Mouse (Mus musculus) thymus, postnatal 4 days (tissue): ENCODE measurements around the gene Tardbp.

Experiments used
- DNase-seq: peaks from one replicate; pipeline ENCODE4 v3.0.0; 2021

The Tardbp gene

GRCm38 (mm10) chr4:148598826-148599225 is 28.0 kb downstream of the Tardbp start:
- DNase-seq, result no peak

- no peak for DNase-seq
These were observed 30.1 kb downstream of the Tardbp start for GRCm38 (mm10) chr4:148596731-148597130.

- DNase-seq, result no peak
These were observed 30.9 kb downstream of the Tardbp start for GRCm38 (mm10) chr4:148595916-148596315.

- no peak for DNase-seq
These were observed 32.8 kb downstream of the Tardbp start for GRCm38 (mm10) chr4:148593996-148594395.

- no peak for DNase-seq
These were observed 35.0 kb downstream of the Tardbp start for GRCm38 (mm10) chr4:148591637-148592380.

- DNase-seq, result peak; percentile 98
These were observed 35.6 kb downstream of the Tardbp start, which contains the start of gene Srm for GRCm38 (mm10) chr4:148591171-148591630. Srm (plus strand) TSS chr4:148591503.

- no peak for DNase-seq
These were observed 36.2 kb downstream of the Tardbp start for GRCm38 (mm10) chr4:148590421-148591170.

- DNase-seq, result no peak
These were observed 37.3 kb downstream of the Tardbp start for GRCm38 (mm10) chr4:148589565-148589964.

GRCm38 (mm10) chr4:148588793-148589192 is 38.0 kb downstream of the Tardbp start:
- no peak for DNase-seq

GRCm38 (mm10) chr4:148586648-148587047 is 40.2 kb downstream of the Tardbp start:
- DNase-seq, result no peak

- no peak for DNase-seq
These were observed 43.6 kb downstream of the Tardbp start for GRCm38 (mm10) chr4:148583257-148583656.

GRCm38 (mm10) chr4:148581422-148581821 is 45.4 kb downstream of the Tardbp start:
- no peak for DNase-seq

GRCm38 (mm10) chr4:148580765-148581164 is 46.1 kb downstream of the Tardbp start:
- no peak for DNase-seq

GRCm38 (mm10) chr4:148573222-148573621 is 53.6 kb downstream of the Tardbp start:
- no peak for DNase-seq

- no peak for DNase-seq
These were observed 56.0 kb downstream of the Tardbp start for GRCm38 (mm10) chr4:148570693-148571295.

- DNase-seq, result no peak
These were observed 56.7 kb downstream of the Tardbp start for GRCm38 (mm10) chr4:148570138-148570537.

- no peak for DNase-seq
These were observed 63.2 kb downstream of the Tardbp start for GRCm38 (mm10) chr4:148563595-148563994.

GRCm38 (mm10) chr4:148562676-148563075 is 64.1 kb downstream of the Tardbp start:
- DNase-seq, result no peak
